Mouse (Mus musculus) kidney, adult 9 months (tissue): ENCODE results near the gene Islr.

ENCODE experiments used
- DNase-seq: peaks from one replicate; pipeline ENCODE4 v3.0.0; 2022

The Islr gene

GRCm38 (mm10) chr9:58111431-58111830 is 92.7 kb downstream of the Islr start:
- DNase-seq: no peak

GRCm38 (mm10) chr9:58110787-58111186 is 93.3 kb downstream of the Islr start:
- DNase-seq: no peak

- no peak for DNase-seq
These were observed 96.6 kb downstream of the Islr start for GRCm38 (mm10) chr9:58107494-58107893.
